Mouse (Mus musculus): ENCODE results near the gene Hs3st5. TPM values are rescaled to one million over a fixed set of nuclear protein-coding genes. Genes with fewer than 3 reads are reported as not detected.

Hs3st5 gene
- polyA plus RNA-seq, 1 experiment from 2014 or later = 0.17 TPM

DNA sequence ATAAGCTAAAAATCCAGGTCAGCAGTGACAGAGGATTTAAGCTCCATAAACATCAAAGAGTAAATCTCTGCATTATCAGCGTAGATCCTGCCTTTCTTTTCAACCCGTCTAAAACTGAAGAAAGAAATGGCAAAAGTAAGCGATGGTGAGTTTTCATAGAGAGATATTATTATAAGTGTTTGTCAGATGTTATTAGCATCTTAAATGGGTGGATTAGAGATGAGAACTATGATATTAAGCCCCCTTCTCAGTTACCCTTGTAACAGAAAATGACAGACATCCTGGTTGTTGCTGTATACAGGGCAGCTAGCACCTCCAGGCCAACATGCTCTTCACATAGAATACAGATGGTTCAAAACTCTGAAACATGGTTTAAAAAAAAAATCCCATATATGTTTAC lies 22.6 kb upstream of the Hs3st5 start:
- no peak overlapping the region for H3K9ac ChIP-seq (ENCODE audit: low read depth, low read length)
- H3K9me3 ChIP-seq (replicated peaks; ENCODE audit: low read length) = no peaks in the 10 kb centered on the region
- H3K27ac ChIP-seq = no peak overlapping the region
- TF ChIP-seq CTCF (IDR thresholded peaks at IDR 0.05; ENCODE audit: low read depth) = no peak
- H3K4me2 ChIP-seq (ENCODE audit: low read length) = no peak overlapping the region
- H3K27me3 ChIP-seq (ENCODE audit: insufficient read depth, low read length) = no peaks in the 10 kb centered on the region
- H3K4me1 ChIP-seq (replicated peaks; ENCODE audit: insufficient read depth, low read length) = no peaks in the 10 kb centered on the region
- 76% methylated on average over 3 of the region's 3 CpGs for WGBS
- no peak for ATAC-seq (replicated peaks; ENCODE audit: low FRiP score, low read depth)
- no peak overlapping the region for H3K4me3 ChIP-seq (replicated peaks; ENCODE audit: low read depth, low read length)
- DNase-seq (ENCODE audit: low spot score) = no peak
- H3K36me3 ChIP-seq (ENCODE audit: insufficient read depth, low read length) = no peaks in the 10 kb centered on the region

DNA sequence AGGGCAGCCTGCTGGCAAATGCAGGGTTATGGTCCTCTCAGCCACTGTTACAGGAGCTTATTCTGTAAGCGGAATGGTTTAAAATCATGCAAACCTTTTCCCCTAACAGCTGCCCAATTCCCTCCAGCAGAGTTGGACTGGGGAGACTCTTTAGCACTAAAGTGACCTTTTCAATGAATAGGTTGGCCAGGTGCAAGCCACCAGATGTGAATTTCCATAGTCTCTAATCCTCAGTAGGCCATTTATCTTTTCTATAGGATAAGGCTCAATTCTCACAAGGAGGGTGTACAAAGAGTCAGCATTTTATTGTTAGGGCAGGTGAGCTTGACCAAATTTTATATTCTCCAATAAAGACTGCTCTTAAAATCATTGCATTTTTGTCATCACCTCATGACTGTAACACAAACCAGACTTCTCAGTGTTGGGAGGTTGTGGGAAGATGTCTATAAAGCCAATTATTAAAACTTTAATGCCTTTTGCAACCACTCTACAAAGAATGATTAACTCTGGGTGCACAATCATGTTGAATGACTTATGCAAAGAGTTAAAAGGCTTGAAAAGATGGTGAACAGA lies 21.8 kb upstream of the Hs3st5 start:
- Histone ChIP-seq H3K4me1 (replicated peaks; ENCODE audit: insufficient read depth, low read length) (no peaks in the 10 kb centered on the region), H3K9me3 (replicated peaks; ENCODE audit: low read length) (no peaks in the 10 kb centered on the region), H3K4me3 (replicated peaks; ENCODE audit: low read depth, low read length) (no peak overlapping the region), H3K9ac (ENCODE audit: low read depth, low read length) (no peak overlapping the region), H3K36me3 (ENCODE audit: insufficient read depth, low read length) (no peaks in the 10 kb centered on the region), H3K27me3 (ENCODE audit: insufficient read depth, low read length) (no peaks in the 10 kb centered on the region), H3K4me2 (ENCODE audit: low read length) (no peak overlapping the region), H3K27ac (no peak overlapping the region)
- TF ChIP-seq CTCF (IDR thresholded peaks at IDR 0.05; ENCODE audit: low read depth) = no peak
- DNase-seq (ENCODE audit: low spot score) (no peak), ATAC-seq (replicated peaks; ENCODE audit: low FRiP score, low read depth) (no peak)
- 72% methylated on average over 1 of the region's 1 CpGs for WGBS

DNA sequence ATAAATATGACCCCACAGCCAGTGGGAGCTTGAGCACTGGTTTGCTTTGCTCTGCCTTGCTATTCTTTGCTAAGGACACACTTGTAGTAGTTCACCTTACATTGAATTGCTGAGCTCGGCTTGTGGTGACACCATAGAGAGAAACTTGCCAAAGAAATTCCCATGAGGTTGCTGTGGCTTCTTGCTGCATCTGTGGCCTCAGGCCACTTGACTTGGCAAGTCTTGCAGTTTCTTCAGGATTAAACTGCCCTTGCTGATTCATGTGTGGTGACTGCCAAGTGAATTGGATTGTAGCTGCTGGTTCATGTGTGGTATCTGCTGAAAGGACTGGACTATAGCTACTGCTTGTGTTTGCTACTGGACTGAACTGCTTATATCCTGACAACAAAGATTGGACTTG lies 13.0 kb upstream of the Hs3st5 start:
- Histone ChIP-seq H3K36me3 (ENCODE audit: insufficient read depth, low read length) (no peaks in the 10 kb centered on the region), H3K9ac (ENCODE audit: low read depth, low read length) (no peak overlapping the region), H3K27me3 (ENCODE audit: insufficient read depth, low read length) (no peaks in the 10 kb centered on the region), H3K4me3 (replicated peaks; ENCODE audit: low read depth, low read length) (no peak overlapping the region), H3K4me1 (replicated peaks; ENCODE audit: insufficient read depth, low read length) (no peaks in the 10 kb centered on the region), H3K4me2 (ENCODE audit: low read length) (no peak overlapping the region), H3K9me3 (replicated peaks; ENCODE audit: low read length) (no peaks in the 10 kb centered on the region), H3K27ac (no peak overlapping the region)
- 82% methylated on average over 1 of the region's 1 CpGs for WGBS
- TF ChIP-seq CTCF (IDR thresholded peaks at IDR 0.05; ENCODE audit: low read depth) = no peak
- ATAC-seq (replicated peaks; ENCODE audit: low FRiP score, low read depth) = no peak
- DNase-seq (ENCODE audit: low spot score) = no peak

DNA sequence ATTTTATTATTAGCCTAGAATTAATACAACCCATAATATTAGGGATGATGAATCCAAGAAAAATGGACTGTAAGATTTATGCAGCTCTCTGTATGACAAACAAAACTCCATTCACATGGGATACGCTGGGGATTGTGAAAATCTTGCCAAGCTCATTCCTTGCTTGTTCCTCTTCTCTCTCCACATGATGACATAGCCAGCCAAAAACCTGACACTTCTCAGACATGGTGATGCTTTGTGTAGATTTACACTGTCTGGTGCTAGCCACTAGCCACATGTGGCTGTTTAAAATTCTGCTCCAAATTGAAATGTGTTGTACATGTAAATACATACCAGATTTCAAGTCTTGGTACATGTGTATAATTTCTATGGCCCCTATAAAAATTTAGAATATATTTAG lies 6.9 kb upstream of the Hs3st5 start:
- WGBS = 72% methylated on average over 1 of the region's 1 CpGs
- H3K36me3 ChIP-seq (ENCODE audit: insufficient read depth, low read length) = no peaks in the 10 kb centered on the region
- no peak overlapping the region for H3K4me3 ChIP-seq (replicated peaks; ENCODE audit: low read depth, low read length)
- no peaks in the 10 kb centered on the region for H3K27me3 ChIP-seq (ENCODE audit: insufficient read depth, low read length)
- TF ChIP-seq CTCF (IDR thresholded peaks at IDR 0.05; ENCODE audit: low read depth) = no peak
- ATAC-seq (replicated peaks; ENCODE audit: low FRiP score, low read depth) (no peak), DNase-seq (ENCODE audit: low spot score) (no peak)
- no peak overlapping the region for H3K9ac ChIP-seq (ENCODE audit: low read depth, low read length)
- H3K4me1 ChIP-seq (replicated peaks; ENCODE audit: insufficient read depth, low read length) = no peaks in the 10 kb centered on the region
- no peak overlapping the region for H3K27ac ChIP-seq
- H3K4me2 ChIP-seq (ENCODE audit: low read length) = no peak overlapping the region
- H3K9me3 ChIP-seq (replicated peaks; ENCODE audit: low read length) = no peaks in the 10 kb centered on the region

DNA sequence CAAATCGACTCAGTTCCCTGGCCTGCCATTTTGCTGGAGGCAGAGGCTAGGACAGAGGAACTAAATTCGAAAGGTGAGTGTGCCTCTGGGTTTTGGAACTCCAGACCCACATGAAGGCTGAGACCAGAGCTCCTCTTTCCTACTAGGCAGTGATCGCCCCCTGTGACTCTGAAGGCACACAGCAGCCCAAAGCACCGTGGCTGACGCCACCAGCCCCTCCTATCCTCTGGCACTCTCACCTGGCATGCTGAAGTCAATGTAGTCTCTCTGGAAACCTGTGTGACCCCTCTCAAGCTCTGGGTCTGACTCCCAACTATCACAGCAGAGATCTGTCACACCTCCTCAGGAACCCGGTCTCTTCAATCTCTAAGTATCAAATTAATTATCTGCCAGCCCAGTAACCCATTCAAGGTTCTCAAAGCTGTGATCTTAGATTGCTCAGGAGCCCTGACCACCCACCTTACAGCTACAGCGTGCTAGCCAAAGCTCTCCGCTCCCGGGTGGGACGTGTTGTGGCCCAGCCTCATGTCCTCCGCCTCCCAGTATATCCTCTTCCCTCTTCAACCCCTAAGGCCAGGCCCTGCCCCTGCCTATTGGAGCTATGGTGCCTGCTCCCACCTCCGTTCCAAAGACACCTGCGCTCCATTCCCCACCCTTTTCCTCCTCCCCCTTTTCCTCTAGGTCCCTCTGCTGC lies 434 bp upstream of the Hs3st5 start:
- H3K9me3 ChIP-seq (replicated peaks; ENCODE audit: low read length) = no peaks in the 10 kb centered on the region
- peak; percentile 8 for DNase-seq (ENCODE audit: low spot score)
- no peak overlapping the region for H3K9ac ChIP-seq (ENCODE audit: low read depth, low read length)
- ATAC-seq (replicated peaks; ENCODE audit: low FRiP score, low read depth) = peak; percentile 40; the same call in 1 of the 2 replicates
- TF ChIP-seq CTCF (IDR thresholded peaks at IDR 0.05; ENCODE audit: low read depth) = peak; percentile 35; the same call in 1 of the 2 replicates
- H3K4me2 ChIP-seq (ENCODE audit: low read length) = peak overlapping the region; percentile 97
- H3K36me3 ChIP-seq (ENCODE audit: insufficient read depth, low read length) = no peaks in the 10 kb centered on the region
- no peaks in the 10 kb centered on the region for H3K4me1 ChIP-seq (replicated peaks; ENCODE audit: insufficient read depth, low read length)
- WGBS = 8% methylated on average over 13 of the region's 13 CpGs
- peak overlapping the region; percentile 57 for H3K4me3 ChIP-seq (replicated peaks; ENCODE audit: low read depth, low read length)
- peaks cover 32% of the 10 kb centered on the region for H3K27me3 ChIP-seq (ENCODE audit: insufficient read depth, low read length)
- H3K27ac ChIP-seq = no peak overlapping the region

DNA sequence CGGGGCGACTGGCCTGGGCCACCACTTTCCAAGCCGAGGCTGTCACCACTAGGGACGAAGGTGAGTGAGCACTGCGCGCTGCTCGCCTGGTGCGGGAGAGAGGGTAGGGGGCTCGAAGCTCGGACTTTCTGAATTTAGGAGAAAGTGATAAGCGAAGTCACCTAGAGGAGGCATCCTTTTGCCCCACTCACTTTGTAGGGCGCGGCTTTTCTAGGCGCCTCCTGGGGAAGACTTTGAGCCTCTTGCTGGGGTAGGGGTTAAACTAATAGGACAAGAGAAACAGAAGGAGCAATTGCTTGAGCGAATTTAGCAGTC lies 899 bp downstream of the Hs3st5 start:
- ATAC-seq (replicated peaks; ENCODE audit: low FRiP score, low read depth) (no peak), DNase-seq (ENCODE audit: low spot score) (no peak)
- H3K9ac ChIP-seq (ENCODE audit: low read depth, low read length) = no peak overlapping the region
- peak overlapping the region; percentile 97 for H3K4me2 ChIP-seq (ENCODE audit: low read length)
- H3K27ac ChIP-seq = no peak overlapping the region
- no peaks in the 10 kb centered on the region for H3K36me3 ChIP-seq (ENCODE audit: insufficient read depth, low read length)
- WGBS = under 1% methylated on average over 15 of the region's 15 CpGs
- no peak for TF ChIP-seq CTCF (IDR thresholded peaks at IDR 0.05; ENCODE audit: low read depth)
- H3K27me3 ChIP-seq (ENCODE audit: insufficient read depth, low read length) = peaks cover 32% of the 10 kb centered on the region
- H3K4me1 ChIP-seq (replicated peaks; ENCODE audit: insufficient read depth, low read length) = no peaks in the 10 kb centered on the region
- H3K9me3 ChIP-seq (replicated peaks; ENCODE audit: low read length) = no peaks in the 10 kb centered on the region
- peak overlapping the region; percentile 57 for H3K4me3 ChIP-seq (replicated peaks; ENCODE audit: low read depth, low read length)
